Mouse (Mus musculus): ENCODE measurements at regions not wholly inside any gene's neighbourhood (a gene's known extent, or its start where the extent isn't known, plus 50 kb on each side); places are given as distances from the start of the nearest gene placed in this dataset.

GRCm38 (mm10) chr2:159019921-159020534 is 225.4 kb downstream of the Dhx35 start:
- DNase-seq (ENCODE audit: low spot score): no peak

- no peak for DNase-seq (ENCODE audit: low spot score)
Measured at GRCm38 (mm10) chr2:159032147-159032546, 237.5 kb downstream of the Dhx35 start.

- no peak for DNase-seq (ENCODE audit: low spot score)
Measured at GRCm38 (mm10) chr2:159039916-159040315, 245.3 kb downstream of the Dhx35 start.

GRCm38 (mm10) chr2:159053534-159053933 is 258.9 kb downstream of the Dhx35 start:
- peak; percentile 11 for DNase-seq (ENCODE audit: low spot score)

GRCm38 (mm10) chr2:159053936-159054335 is 259.3 kb downstream of the Dhx35 start:
- DNase-seq (ENCODE audit: low spot score): peak; percentile 67

GRCm38 (mm10) chr2:159054451-159054850 is 259.8 kb downstream of the Dhx35 start:
- DNase-seq (ENCODE audit: low spot score): no peak

- DNase-seq (ENCODE audit: low spot score): no peak
Measured at GRCm38 (mm10) chr2:159055780-159056179, 261.2 kb downstream of the Dhx35 start.

GRCm38 (mm10) chr2:159056960-159057359 is 262.4 kb downstream of the Dhx35 start:
- no peak for DNase-seq (ENCODE audit: low spot score)

- peak; percentile 13 for DNase-seq (ENCODE audit: low spot score)
Measured at GRCm38 (mm10) chr2:159057506-159057905, 262.9 kb downstream of the Dhx35 start.

- no peak for DNase-seq (ENCODE audit: low spot score)
Measured at GRCm38 (mm10) chr2:159062266-159062665, 267.7 kb downstream of the Dhx35 start.

- no peak for DNase-seq (ENCODE audit: low spot score)
Measured at GRCm38 (mm10) chr2:159062666-159063065, 268.1 kb downstream of the Dhx35 start.

- no peak for DNase-seq (ENCODE audit: low spot score)
Measured at GRCm38 (mm10) chr2:159064403-159064970, 269.9 kb downstream of the Dhx35 start.

GRCm38 (mm10) chr2:159067506-159067905 is 272.9 kb downstream of the Dhx35 start:
- DNase-seq (ENCODE audit: low spot score): no peak

- no peak for DNase-seq (ENCODE audit: low spot score)
Measured at GRCm38 (mm10) chr2:159068303-159069020, 273.9 kb downstream of the Dhx35 start.

GRCm38 (mm10) chr2:159069180-159069579 is 274.6 kb downstream of the Dhx35 start:
- no peak for DNase-seq (ENCODE audit: low spot score)

- no peak for DNase-seq (ENCODE audit: low spot score)
Measured at GRCm38 (mm10) chr2:159072997-159073690, 278.5 kb downstream of the Dhx35 start.

GRCm38 (mm10) chr2:159079836-159080235 is 285.2 kb downstream of the Dhx35 start:
- no peak for DNase-seq (ENCODE audit: low spot score)

GRCm38 (mm10) chr2:159080784-159081544 is 286.4 kb downstream of the Dhx35 start:
- DNase-seq (ENCODE audit: low spot score): no peak

- no peak for DNase-seq (ENCODE audit: low spot score)
Measured at GRCm38 (mm10) chr2:159086836-159087235, 292.2 kb downstream of the Dhx35 start.

GRCm38 (mm10) chr2:159088196-159088595 is 293.6 kb downstream of the Dhx35 start:
- DNase-seq (ENCODE audit: low spot score): no peak

- DNase-seq (ENCODE audit: low spot score): peak; percentile 26
Measured at GRCm38 (mm10) chr2:159096667-159097066, 302.1 kb downstream of the Dhx35 start.

- DNase-seq (ENCODE audit: low spot score): no peak
Measured at GRCm38 (mm10) chr2:159134042-159134441, 339.4 kb downstream of the Dhx35 start.

Measured in ovary, postnatal 36 days (tissue).